Mouse (Mus musculus) lung, postnatal 10 days (tissue): ENCODE measurements around the gene Pdzrn3.
A peak's percentile ranks its signal among the peaks of the same experiment; 100 is the strongest.

Source experiments
- DNase-seq: peaks from one replicate; pipeline ENCODE4 v3.0.0; 2021

Pdzrn3 gene

GRCm38 (mm10) chr6:101327196-101327595 is 50.5 kb downstream of the Pdzrn3 start:
- no peak for DNase-seq

- no peak for DNase-seq
These were observed 51.7 kb downstream of the Pdzrn3 start for GRCm38 (mm10) chr6:101325842-101326639.

- no peak for DNase-seq
These were observed 55.1 kb downstream of the Pdzrn3 start for GRCm38 (mm10) chr6:101322580-101322979.

GRCm38 (mm10) chr6:101320386-101320785 is 57.3 kb downstream of the Pdzrn3 start:
- no peak for DNase-seq

GRCm38 (mm10) chr6:101319374-101319967 is 58.2 kb downstream of the Pdzrn3 start:
- no peak for DNase-seq

GRCm38 (mm10) chr6:101318530-101318929 is 59.2 kb downstream of the Pdzrn3 start:
- no peak for DNase-seq

DNA sequence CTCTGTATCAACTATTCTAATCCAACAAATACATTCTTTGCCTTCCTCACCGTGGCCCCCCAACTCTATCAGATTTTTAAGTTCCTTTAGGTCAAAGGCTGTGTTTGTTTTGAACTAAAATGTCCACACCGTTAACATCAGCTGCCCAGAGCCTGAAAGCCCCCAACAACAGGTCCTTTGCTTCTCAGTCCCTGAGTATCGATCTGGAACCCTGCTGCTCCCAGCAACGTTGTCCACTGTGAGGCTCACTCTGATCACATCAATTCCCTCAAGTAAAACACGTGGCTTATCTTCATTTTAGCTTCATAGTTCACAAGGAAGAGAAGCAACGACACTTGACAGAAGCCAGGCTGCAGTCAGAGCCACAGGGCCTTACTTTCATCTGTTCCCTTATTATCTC is 66.3 kb downstream of the Pdzrn3 start:
- DNase-seq = no peak

DNA sequence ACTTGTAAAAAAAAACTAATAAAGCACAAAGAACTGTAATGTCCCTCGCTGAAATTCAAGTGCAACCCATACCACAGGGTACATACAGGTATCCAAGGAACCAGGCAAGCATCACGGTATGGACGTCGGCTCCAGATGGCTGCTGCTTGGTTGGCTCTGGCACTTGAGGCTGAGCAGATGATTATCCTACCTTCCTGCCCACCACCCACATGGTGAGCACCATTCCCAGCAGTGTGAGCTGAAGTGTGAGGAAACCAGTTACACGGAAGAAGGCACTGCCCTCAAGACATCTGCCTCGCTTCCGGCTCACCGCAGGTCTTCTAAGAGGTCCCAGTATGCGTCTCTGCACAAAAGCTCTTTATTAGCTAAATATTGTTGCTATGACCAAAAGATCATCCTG is 67.2 kb downstream of the Pdzrn3 start:
- no peak for DNase-seq

GRCm38 (mm10) chr6:101307964-101308531 is 69.6 kb downstream of the Pdzrn3 start:
- peak; percentile 52 for DNase-seq

- DNase-seq = peak; percentile 48
These were observed 70.9 kb downstream of the Pdzrn3 start for GRCm38 (mm10) chr6:101306834-101307233.

DNA sequence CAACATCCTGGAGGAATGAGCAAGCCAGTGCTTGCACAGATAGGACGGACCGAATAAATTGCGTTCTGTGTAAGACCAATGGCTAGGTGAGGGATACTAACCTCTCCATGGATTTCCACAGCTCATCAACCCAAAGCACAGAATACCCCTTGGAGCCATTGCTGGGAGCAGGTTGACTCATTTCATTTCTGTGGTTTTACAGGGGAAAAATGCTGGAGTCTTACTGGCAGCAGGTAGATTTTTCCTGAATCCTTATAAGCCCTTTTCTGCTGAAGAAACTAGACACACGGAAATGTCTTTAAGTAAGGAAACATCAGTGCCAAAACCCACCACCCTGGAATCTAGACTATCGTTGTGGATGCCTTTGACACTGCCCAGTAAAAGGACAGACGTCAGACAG is 72.2 kb downstream of the Pdzrn3 start:
- DNase-seq = no peak

GRCm38 (mm10) chr6:101303959-101304738 is 73.5 kb downstream of the Pdzrn3 start:
- DNase-seq = no peak

DNA sequence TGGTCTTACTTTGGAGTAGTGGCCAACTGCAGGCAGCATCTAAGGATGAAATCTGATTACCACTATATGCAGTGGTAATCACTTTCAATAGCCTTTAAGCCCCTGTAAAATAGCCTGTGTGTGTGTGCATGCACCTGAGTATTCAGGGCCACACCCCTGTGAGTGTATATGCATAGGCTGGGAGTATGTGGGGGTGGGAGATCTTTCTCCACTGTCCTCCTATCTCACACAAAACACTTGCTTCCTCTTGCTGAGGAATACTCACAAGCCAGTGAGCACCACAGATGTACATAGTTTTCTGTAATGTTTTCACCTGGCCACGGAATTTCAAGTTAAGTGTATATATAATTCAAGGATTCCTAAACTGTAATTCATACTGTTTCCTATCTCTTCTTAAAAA is 74.2 kb downstream of the Pdzrn3 start:
- DNase-seq = no peak

- DNase-seq = no peak
These were observed 76.5 kb downstream of the Pdzrn3 start for GRCm38 (mm10) chr6:101301154-101301553.

DNA sequence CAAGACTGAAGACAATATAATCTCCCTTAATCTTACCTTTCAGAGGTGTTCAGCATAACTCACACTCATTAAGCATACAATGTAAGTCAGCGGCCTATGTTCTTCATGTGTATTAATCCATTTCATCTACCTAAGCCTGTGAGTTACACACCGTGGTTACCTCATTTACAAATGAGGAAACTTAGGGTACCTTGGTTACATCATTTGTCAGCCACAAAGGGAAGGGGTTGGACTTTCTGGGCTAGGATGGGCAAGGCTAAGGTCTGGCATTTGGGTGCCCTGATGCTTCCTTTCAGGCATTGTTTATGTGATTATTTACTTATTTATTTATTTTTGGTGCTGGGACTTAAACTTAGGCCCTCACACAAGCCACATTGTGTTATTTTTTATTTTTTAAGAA is 78.3 kb downstream of the Pdzrn3 start:
- DNase-seq = no peak

GRCm38 (mm10) chr6:101297563-101298520 is 79.9 kb downstream of the Pdzrn3 start:
- DNase-seq = no peak

DNA sequence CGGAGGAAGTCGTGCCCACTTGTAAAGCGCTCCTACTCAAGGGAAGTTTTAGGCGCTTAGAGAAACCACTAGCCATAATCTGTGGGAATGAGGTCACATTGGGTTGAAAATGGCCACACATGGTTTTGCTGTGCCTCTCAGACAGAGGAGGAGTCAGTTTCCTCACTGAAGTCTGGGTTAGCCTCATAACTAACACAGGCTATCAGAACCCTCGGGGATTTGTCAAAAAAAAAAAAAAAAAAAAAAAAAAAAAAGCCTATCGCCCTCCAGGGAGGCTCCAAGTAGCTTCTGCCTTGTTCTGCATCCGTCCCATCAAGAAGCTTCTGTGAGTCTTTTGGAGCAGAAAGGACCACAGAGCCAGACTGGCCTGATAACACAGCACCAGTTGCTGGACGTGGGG is 80.7 kb downstream of the Pdzrn3 start:
- DNase-seq = no peak

GRCm38 (mm10) chr6:101296280-101296679 is 81.4 kb downstream of the Pdzrn3 start:
- DNase-seq = no peak

DNA sequence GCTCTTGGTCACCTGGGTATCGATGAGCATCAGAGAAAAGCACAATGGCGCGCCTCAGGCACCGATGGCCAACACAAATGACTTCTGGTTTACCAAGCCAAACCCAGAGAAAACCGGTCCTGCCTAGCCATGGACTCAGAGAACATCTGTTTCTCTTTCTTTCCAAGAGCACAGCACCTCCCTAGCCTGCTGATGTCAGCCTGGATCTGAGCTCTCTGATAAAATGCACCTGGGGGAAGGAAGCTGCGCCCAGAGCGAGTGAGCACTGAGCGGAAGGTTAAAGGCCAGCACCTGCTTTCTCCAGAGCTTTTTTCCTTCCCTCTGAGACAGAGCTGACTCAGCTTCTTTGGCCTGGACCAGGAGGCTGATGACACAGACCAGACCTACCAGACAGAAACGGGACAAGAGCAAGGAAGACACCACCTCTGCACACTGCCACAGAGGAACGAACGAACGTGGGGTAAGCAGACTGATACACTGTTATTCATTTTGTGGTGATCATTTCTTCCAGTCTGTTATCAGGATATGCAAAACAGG is 84.6 kb downstream of the Pdzrn3 start:
- DNase-seq = no peak

DNA sequence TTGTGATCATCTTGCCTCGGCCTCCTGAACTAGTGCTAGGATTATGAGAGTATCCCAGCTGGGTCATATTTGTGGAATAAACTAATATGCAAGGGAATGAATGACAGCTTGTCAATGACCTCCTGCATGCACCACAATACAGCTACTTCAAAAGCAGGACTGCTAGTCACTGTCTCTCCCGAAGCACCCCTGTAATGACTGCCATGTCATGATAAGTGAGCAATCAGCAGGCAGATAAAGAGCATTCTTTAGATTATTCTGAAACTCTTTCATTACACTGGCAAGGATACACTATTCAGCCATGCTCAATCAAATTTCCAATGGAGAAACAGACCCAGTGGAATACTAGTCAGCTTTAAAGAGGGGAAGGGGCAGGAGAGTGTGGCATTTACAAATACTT is 85.8 kb downstream of the Pdzrn3 start:
- DNase-seq = no peak

DNA sequence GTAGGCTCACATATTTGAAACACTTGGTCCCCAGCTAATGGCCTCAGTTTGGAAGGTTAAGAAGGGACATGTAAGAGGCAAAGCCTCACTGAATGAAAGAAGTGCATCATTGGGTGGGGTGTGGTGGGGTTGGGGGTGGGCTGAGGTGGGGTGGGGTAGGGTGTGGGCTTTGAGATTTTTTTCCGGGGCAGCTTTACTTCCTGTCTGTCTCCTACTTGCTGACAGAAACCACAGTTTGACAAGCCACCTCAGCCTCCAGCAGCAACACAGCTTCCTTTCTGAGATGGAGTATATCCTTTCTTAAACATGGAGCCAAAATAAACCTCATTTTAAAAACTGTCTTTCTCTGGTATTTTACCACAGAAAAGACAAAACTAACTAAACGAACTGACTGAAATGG is 87.5 kb downstream of the Pdzrn3 start:
- DNase-seq = no peak

DNA sequence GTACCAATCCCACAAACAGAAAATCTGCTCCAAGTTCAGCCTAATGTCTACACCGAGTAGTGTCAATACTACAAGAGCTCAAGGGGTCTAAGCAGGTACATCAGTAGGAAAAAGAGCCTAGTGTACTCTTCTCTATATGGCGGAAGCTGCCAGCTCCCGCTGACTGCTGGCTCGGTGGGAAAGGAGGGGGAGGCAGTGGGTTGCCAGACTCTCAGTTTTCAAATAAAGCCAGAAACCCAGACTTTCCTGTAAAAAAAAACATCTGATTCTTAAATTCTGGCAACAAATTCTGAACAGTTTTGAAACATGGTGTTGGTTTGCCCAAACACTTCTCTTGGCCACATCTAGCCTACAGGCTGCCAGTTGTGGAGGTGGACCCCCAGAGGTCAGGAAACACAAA is 88.3 kb downstream of the Pdzrn3 start:
- no peak for DNase-seq
